Mouse (Mus musculus): ENCODE results near the gene Pnpla5. TPM values are rescaled to one million over a fixed set of nuclear protein-coding genes. Genes with fewer than 3 reads are reported as not detected.

Pnpla5 gene
- polyA plus RNA-seq, 2 experiments, result 0.02 TPM; not detected in 1

DNA sequence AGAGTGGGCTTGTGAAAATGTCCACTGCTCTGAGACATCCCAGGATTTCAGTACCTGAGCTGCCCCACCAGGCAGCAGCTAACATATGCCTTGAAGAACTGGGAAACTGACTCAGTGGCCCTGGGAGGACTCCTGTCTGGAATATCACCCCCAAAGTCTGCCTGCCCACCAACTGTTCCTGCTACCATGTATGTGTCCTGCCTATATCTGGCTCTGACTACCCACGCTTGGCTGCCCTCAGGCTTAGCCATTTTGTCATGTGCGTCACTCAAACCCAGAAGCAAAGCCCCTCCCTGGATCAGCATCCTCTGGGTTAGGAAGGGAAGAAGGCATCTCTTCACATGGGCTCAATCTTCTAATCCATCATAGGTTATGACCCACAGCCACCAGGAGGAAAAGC is 43.5 kb downstream of the Pnpla5 start:
- no peaks in the 10 kb centered on the region for H3K4me1 ChIP-seq (replicated peaks; ENCODE audit: control insufficient read depth in 2 of 2, insufficient read depth in 2 of 2, low read length in 1 of 2)
- ATAC-seq (ENCODE audit: insufficient read depth), result no peak
- H3K9ac ChIP-seq (replicated peaks), result no peak overlapping the region
- no peak overlapping the region for H3K4me2 ChIP-seq (ENCODE audit: low read depth)
- H3K9me3 ChIP-seq (ENCODE audit: control insufficient read depth, low read length), result no peaks in the 10 kb centered on the region
- no peaks in the 10 kb centered on the region for H3K36me3 ChIP-seq (replicated peaks; ENCODE audit: control insufficient read depth, insufficient read depth, low read depth)
- no peak for TF ChIP-seq CTCF (IDR thresholded peaks at IDR 0.05; ENCODE audit: low read depth)
- TF ChIP-seq EP300 (IDR thresholded peaks at IDR 0.05; ENCODE audit: low read depth), result no peak
- H3K27ac ChIP-seq, result no peak overlapping the region
- no peak for DNase-seq (ENCODE audit: low read depth in 3 of 3, low spot score in 3 of 3)
- WGBS (ENCODE audit: insufficient replicate concordance), result 54% methylated on average over 2 of the region's 2 CpGs
- no peak overlapping the region for H3K4me3 ChIP-seq (ENCODE audit: insufficient read depth in 1 of 2, low read depth in 2 of 2, low read length in 2 of 2)
- H3K27me3 ChIP-seq (ENCODE audit: control insufficient read depth, insufficient read depth, low read length), result no peaks in the 10 kb centered on the region

DNA sequence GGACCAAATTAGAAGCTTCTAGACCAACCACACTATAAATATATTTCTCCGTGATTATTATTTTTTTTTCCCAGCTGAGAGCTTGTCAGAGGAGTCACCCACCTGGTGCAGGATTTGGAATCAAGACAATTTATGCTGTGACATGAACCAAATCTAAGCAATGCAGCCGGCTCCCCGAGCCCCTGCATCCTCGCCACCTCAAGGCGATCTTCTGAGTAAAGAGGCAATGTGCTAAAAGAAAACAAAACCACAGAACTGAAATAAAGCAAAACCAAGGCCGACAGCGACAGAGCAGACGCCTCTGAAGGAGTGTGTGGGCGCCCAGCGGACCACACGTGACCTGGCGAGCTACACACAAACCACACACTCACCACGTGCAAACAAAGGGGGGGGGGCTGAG is 44.3 kb downstream of the Pnpla5 start:
- H3K9ac ChIP-seq (replicated peaks), result no peak overlapping the region
- TF ChIP-seq EP300 (IDR thresholded peaks at IDR 0.05; ENCODE audit: low read depth) (no peak), CTCF (IDR thresholded peaks at IDR 0.05; ENCODE audit: low read depth) (no peak)
- H3K4me3 ChIP-seq (ENCODE audit: insufficient read depth in 1 of 2, low read depth in 2 of 2, low read length in 2 of 2), result no peak overlapping the region
- ATAC-seq (ENCODE audit: insufficient read depth), result no peak
- H3K27me3 ChIP-seq (ENCODE audit: control insufficient read depth, insufficient read depth, low read length), result no peaks in the 10 kb centered on the region
- H3K36me3 ChIP-seq (replicated peaks; ENCODE audit: control insufficient read depth, insufficient read depth, low read depth), result no peaks in the 10 kb centered on the region
- H3K4me2 ChIP-seq (ENCODE audit: low read depth), result no peak overlapping the region
- no peaks in the 10 kb centered on the region for H3K4me1 ChIP-seq (replicated peaks; ENCODE audit: control insufficient read depth in 2 of 2, insufficient read depth in 2 of 2, low read length in 1 of 2)
- DNase-seq (ENCODE audit: low read depth in 3 of 3, low spot score in 3 of 3), result no peak
- whole genome bisulfite sequencing (ENCODE audit: insufficient replicate concordance), result 51% methylated on average over 13 of the region's 13 CpGs
- no peaks in the 10 kb centered on the region for H3K9me3 ChIP-seq (ENCODE audit: control insufficient read depth, low read length)
- no peak overlapping the region for H3K27ac ChIP-seq

DNA sequence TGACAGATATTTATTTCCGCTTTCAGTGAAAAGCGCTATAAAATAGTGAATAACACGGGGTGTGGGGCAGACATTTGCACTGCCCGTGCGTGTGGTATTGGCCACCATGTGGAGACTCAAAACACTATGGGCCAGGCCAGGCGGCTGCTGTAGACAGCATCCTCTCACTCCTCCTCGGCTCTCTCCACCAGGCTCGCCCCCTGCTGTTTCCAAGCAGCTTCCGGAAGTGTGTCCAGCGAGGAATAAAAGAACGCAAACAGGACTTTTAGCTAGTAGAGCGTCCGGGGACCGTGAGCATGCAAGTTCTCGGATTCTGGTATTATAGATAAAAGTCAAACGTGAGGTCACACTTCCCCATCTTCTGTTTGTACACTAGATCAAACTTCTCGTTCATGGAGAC is 45.8 kb downstream of the Pnpla5 start:
- no peak for ATAC-seq (ENCODE audit: insufficient read depth)
- H3K4me3 ChIP-seq (ENCODE audit: insufficient read depth in 1 of 2, low read depth in 2 of 2, low read length in 2 of 2), result no peak overlapping the region
- no peaks in the 10 kb centered on the region for H3K36me3 ChIP-seq (replicated peaks; ENCODE audit: control insufficient read depth, insufficient read depth, low read depth)
- no peaks in the 10 kb centered on the region for H3K4me1 ChIP-seq (replicated peaks; ENCODE audit: control insufficient read depth in 2 of 2, insufficient read depth in 2 of 2, low read length in 1 of 2)
- no peak overlapping the region for H3K27ac ChIP-seq
- H3K27me3 ChIP-seq (ENCODE audit: control insufficient read depth, insufficient read depth, low read length), result no peaks in the 10 kb centered on the region
- H3K9me3 ChIP-seq (ENCODE audit: control insufficient read depth, low read length), result no peaks in the 10 kb centered on the region
- 57% methylated on average over 17 of the region's 17 CpGs for WGBS (ENCODE audit: insufficient replicate concordance)
- H3K4me2 ChIP-seq (ENCODE audit: low read depth), result no peak overlapping the region
- no peak for TF ChIP-seq CTCF (IDR thresholded peaks at IDR 0.05; ENCODE audit: low read depth)
- TF ChIP-seq EP300 (IDR thresholded peaks at IDR 0.05; ENCODE audit: low read depth), result no peak
- no peak overlapping the region for H3K9ac ChIP-seq (replicated peaks)
- DNase-seq (ENCODE audit: low read depth in 3 of 3, low spot score in 3 of 3), result no peak

DNA sequence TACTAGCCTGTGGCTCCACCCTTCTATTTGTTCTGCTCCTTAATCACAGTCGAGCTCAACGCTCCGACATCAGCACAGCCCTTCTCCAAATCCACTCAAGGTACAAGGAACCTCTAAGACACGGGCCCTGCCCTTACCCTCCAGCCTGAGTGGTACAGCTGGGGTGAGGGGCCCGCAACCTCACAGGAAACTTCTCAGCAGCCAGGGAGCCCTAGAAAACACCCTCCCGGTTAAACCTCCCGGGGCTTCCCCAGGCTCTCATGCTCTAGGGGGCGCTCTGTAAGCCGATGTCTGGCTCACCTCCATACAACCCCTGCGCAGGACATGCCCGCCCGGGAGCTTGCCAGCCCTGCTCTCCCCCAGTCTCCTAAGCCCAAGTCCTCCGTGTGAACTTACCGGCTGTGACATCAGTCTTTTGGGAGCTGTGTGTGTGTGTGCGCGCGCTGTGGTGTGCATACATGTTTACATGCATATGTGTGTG is 48.2 kb downstream of the Pnpla5 start:
- H3K27me3 ChIP-seq (ENCODE audit: control insufficient read depth, insufficient read depth, low read length), result peaks cover 8% of the 10 kb centered on the region
- no peak overlapping the region for H3K9ac ChIP-seq (replicated peaks)
- no peak overlapping the region for H3K4me2 ChIP-seq (ENCODE audit: low read depth)
- no peak overlapping the region for H3K4me3 ChIP-seq (ENCODE audit: insufficient read depth in 1 of 2, low read depth in 2 of 2, low read length in 2 of 2)
- ATAC-seq (ENCODE audit: insufficient read depth) (no peak), DNase-seq (ENCODE audit: low read depth in 3 of 3, low spot score in 3 of 3) (no peak)
- H3K4me1 ChIP-seq (replicated peaks; ENCODE audit: control insufficient read depth in 2 of 2, insufficient read depth in 2 of 2, low read length in 1 of 2), result no peaks in the 10 kb centered on the region
- WGBS (ENCODE audit: insufficient replicate concordance), result 20% methylated on average over 17 of the region's 17 CpGs
- no peaks in the 10 kb centered on the region for H3K36me3 ChIP-seq (replicated peaks; ENCODE audit: control insufficient read depth, insufficient read depth, low read depth)
- H3K27ac ChIP-seq, result no peak overlapping the region
- TF ChIP-seq EP300 (IDR thresholded peaks at IDR 0.05; ENCODE audit: low read depth), result no peak
- TF ChIP-seq CTCF (IDR thresholded peaks at IDR 0.05; ENCODE audit: low read depth), result peak; percentile 28; the same call in 1 of the 2 replicates
- H3K9me3 ChIP-seq (ENCODE audit: control insufficient read depth, low read length), result no peaks in the 10 kb centered on the region

DNA sequence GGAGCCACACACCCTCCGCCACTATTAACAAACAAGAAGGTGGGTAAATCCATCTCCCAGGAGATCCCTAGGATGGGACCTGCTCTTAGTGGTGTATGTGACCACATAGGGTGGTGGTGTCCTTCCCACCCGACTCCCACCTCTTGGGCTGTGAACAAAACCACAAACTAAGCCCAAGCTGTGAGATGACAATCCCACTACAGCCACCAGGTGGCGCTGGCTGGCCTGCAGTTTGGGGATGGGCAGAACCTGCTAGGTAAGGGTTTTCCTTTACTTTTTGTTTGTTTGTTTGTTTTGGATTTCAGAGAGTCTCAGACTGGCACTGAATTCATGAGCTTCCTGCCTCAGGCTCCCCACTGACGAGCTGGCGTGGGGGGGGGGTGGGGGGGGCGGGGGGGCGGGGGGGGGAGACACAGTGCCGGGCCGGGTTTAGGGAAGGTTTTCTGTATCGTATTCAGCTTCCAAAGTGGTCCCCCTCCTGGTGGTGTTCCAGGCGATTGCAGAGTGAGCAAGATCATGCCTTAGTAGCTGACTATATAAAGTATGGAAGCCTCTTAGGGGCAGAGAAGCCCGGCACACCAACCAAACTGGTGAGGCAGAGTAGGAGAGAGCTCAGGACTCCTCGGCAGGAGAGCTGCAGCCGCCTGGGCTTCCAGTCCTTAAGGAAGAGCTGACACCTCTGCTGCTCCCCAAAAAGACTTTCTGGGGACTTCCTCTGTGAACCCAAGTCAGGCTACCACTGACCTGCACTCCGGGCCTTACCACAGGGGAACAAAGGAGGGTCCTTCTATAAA is 48.9 kb downstream of the Pnpla5 start:
- Histone ChIP-seq H3K4me1 (replicated peaks; ENCODE audit: control insufficient read depth in 2 of 2, insufficient read depth in 2 of 2, low read length in 1 of 2) (no peaks in the 10 kb centered on the region), H3K27me3 (ENCODE audit: control insufficient read depth, insufficient read depth, low read length) (peaks cover 9% of the 10 kb centered on the region), H3K9ac (replicated peaks) (no peak overlapping the region), H3K36me3 (replicated peaks; ENCODE audit: control insufficient read depth, insufficient read depth, low read depth) (no peaks in the 10 kb centered on the region), H3K4me3 (ENCODE audit: insufficient read depth in 1 of 2, low read depth in 2 of 2, low read length in 2 of 2) (no peak overlapping the region), H3K9me3 (ENCODE audit: control insufficient read depth, low read length) (no peaks in the 10 kb centered on the region), H3K4me2 (ENCODE audit: low read depth) (no peak overlapping the region), H3K27ac (no peak overlapping the region)
- no peak for ATAC-seq (ENCODE audit: insufficient read depth)
- peak in 1 of 3 experiments; percentile 9 for DNase-seq (ENCODE audit: low read depth in 3 of 3, low spot score in 3 of 3)
- WGBS (ENCODE audit: insufficient replicate concordance), result 10% methylated on average over 15 of the region's 15 CpGs
- TF ChIP-seq CTCF (IDR thresholded peaks at IDR 0.05; ENCODE audit: low read depth), result peak; percentile 94
- no peak for TF ChIP-seq EP300 (IDR thresholded peaks at IDR 0.05; ENCODE audit: low read depth)
